Mouse (Mus musculus): ENCODE results near the gene Psmc5. TPM values are rescaled to one million over a fixed set of nuclear protein-coding genes. Genes with fewer than 3 reads are reported as not detected.

Gene Psmc5
- polyA plus RNA-seq, 1 experiment from 2014 or later: 305 TPM

GRCm38 (mm10) chr11:106255174-106255573, 780 bp upstream of the Psmc5 start:
- H3K4me2 ChIP-seq: peak overlapping the region; percentile 97
- H3K36me3 ChIP-seq: peaks cover 49% of the 10 kb centered on the region
- no peaks in the 10 kb centered on the region for H3K27me3 ChIP-seq
- peak overlapping the region; percentile 94 for H3K4me3 ChIP-seq
- H3K9ac ChIP-seq: peak overlapping the region; percentile 92
- peaks cover 24% of the 10 kb centered on the region for H3K4me1 ChIP-seq (replicated peaks)
- 4% methylated on average over 22 of the region's 22 CpGs for WGBS
- peak overlapping the region; percentile 91; the same call in 1 of the 2 replicates for H3K27ac ChIP-seq (replicated peaks)
- no peak for ATAC-seq (ENCODE audit: low FRiP score, low read depth)
- no peaks in the 10 kb centered on the region for H3K9me3 ChIP-seq

GRCm38 (mm10) chr11:106256775-106257174, 821 bp downstream of the Psmc5 start:
- H3K4me2 ChIP-seq: peak overlapping the region; percentile 97
- no peak overlapping the region; the same call in 1 of the 2 replicates for H3K27ac ChIP-seq (replicated peaks)
- no peaks in the 10 kb centered on the region for H3K9me3 ChIP-seq
- H3K36me3 ChIP-seq: peaks cover 46% of the 10 kb centered on the region
- ATAC-seq (ENCODE audit: low FRiP score, low read depth): no peak
- peaks cover 24% of the 10 kb centered on the region for H3K4me1 ChIP-seq (replicated peaks)
- H3K27me3 ChIP-seq: no peaks in the 10 kb centered on the region
- peak overlapping the region; percentile 94 for H3K4me3 ChIP-seq
- peak overlapping the region; percentile 92 for H3K9ac ChIP-seq
- WGBS: 70% methylated on average over 5 of the region's 5 CpGs

- H3K9me3 ChIP-seq: no peaks in the 10 kb centered on the region
- H3K9ac ChIP-seq: no peak overlapping the region
- H3K4me2 ChIP-seq: no peak overlapping the region
- H3K27ac ChIP-seq (replicated peaks): no peak overlapping the region
- H3K27me3 ChIP-seq: no peaks in the 10 kb centered on the region
- H3K36me3 ChIP-seq: peaks cover 65% of the 10 kb centered on the region
- WGBS: 89% methylated on average over 14 of the region's 14 CpGs
- no peak overlapping the region for H3K4me3 ChIP-seq
- ATAC-seq (ENCODE audit: low FRiP score, low read depth): no peak
- peaks cover 14% of the 10 kb centered on the region for H3K4me1 ChIP-seq (replicated peaks)
Observed at GRCm38 (mm10) chr11:106260826-106261450, 5.0 kb downstream of the Psmc5 start.

- H3K9ac ChIP-seq: no peak overlapping the region
- peaks cover 19% of the 10 kb centered on the region for H3K4me1 ChIP-seq (replicated peaks)
- H3K27ac ChIP-seq (replicated peaks): no peak overlapping the region
- no peak overlapping the region for H3K4me3 ChIP-seq
- no peaks in the 10 kb centered on the region for H3K9me3 ChIP-seq
- 91% methylated on average over 9 of the region's 9 CpGs for WGBS
- H3K4me2 ChIP-seq: no peak overlapping the region
- H3K27me3 ChIP-seq: no peaks in the 10 kb centered on the region
- H3K36me3 ChIP-seq: peaks cover 72% of the 10 kb centered on the region
- no peak for ATAC-seq (ENCODE audit: low FRiP score, low read depth)
Observed at GRCm38 (mm10) chr11:106263963-106264362, 8.0 kb downstream of the Psmc5 start.

GRCm38 (mm10) chr11:106264988-106265387, 9.0 kb downstream of the Psmc5 start:
- peaks cover 67% of the 10 kb centered on the region for H3K36me3 ChIP-seq
- H3K4me3 ChIP-seq: no peak overlapping the region
- H3K4me2 ChIP-seq: no peak overlapping the region
- H3K4me1 ChIP-seq (replicated peaks): peaks cover 25% of the 10 kb centered on the region
- H3K27me3 ChIP-seq: no peaks in the 10 kb centered on the region
- 92% methylated on average over 15 of the region's 15 CpGs for WGBS
- no peaks in the 10 kb centered on the region for H3K9me3 ChIP-seq
- no peak for ATAC-seq (ENCODE audit: low FRiP score, low read depth)
- H3K9ac ChIP-seq: no peak overlapping the region
- no peak overlapping the region for H3K27ac ChIP-seq (replicated peaks)

GRCm38 (mm10) chr11:106265570-106265969, 9.6 kb downstream of the Psmc5 start:
- WGBS: 96% methylated on average over 4 of the region's 4 CpGs
- H3K9ac ChIP-seq: no peak overlapping the region
- no peak for ATAC-seq (ENCODE audit: low FRiP score, low read depth)

GRCm38 (mm10) chr11:106266431-106266830, 10.5 kb downstream of the Psmc5 start:
- Histone ChIP-seq H3K9me3 (no peaks in the 10 kb centered on the region), H3K36me3 (peaks cover 57% of the 10 kb centered on the region), H3K9ac (no peak overlapping the region), H3K4me3 (no peak overlapping the region), H3K4me2 (no peak overlapping the region), H3K27me3 (no peaks in the 10 kb centered on the region), H3K27ac (replicated peaks) (no peak overlapping the region), H3K4me1 (replicated peaks) (peaks cover 38% of the 10 kb centered on the region)
- no peak for ATAC-seq (ENCODE audit: low FRiP score, low read depth)
- WGBS: 95% methylated on average over 10 of the region's 10 CpGs

More at GRCm38 (mm10) chr11:106265570-106265969, 9.6 kb downstream of the Psmc5 start:
- Histone ChIP-seq H3K36me3 (peaks cover 65% of the 10 kb centered on the region), H3K4me2 (no peak overlapping the region), H3K4me1 (replicated peaks) (peaks cover 30% of the 10 kb centered on the region), H3K4me3 (no peak overlapping the region), H3K9me3 (no peaks in the 10 kb centered on the region), H3K27ac (replicated peaks) (no peak overlapping the region), H3K27me3 (no peaks in the 10 kb centered on the region)

- no peak overlapping the region for H3K4me3 ChIP-seq
- no peaks in the 10 kb centered on the region for H3K27me3 ChIP-seq
- no peaks in the 10 kb centered on the region for H3K9me3 ChIP-seq
- H3K4me2 ChIP-seq: peak overlapping the region; percentile 9; the same call in 1 of the 2 replicates
- H3K27ac ChIP-seq (replicated peaks): peak overlapping the region; percentile 56
- H3K9ac ChIP-seq: no peak overlapping the region
- WGBS: 59% methylated on average over 15 of the region's 15 CpGs
- H3K36me3 ChIP-seq: peaks cover 47% of the 10 kb centered on the region
- ATAC-seq (ENCODE audit: low FRiP score, low read depth): 0 out of 2 replicates have a peak, but pooled peaks have one; percentile 23
- peaks cover 42% of the 10 kb centered on the region for H3K4me1 ChIP-seq (replicated peaks)
Observed at GRCm38 (mm10) chr11:106267311-106267852, 11.4 kb downstream of the Psmc5 start.

GRCm38 (mm10) chr11:106267871-106268270, 11.9 kb downstream of the Psmc5 start:
- H3K9me3 ChIP-seq: no peaks in the 10 kb centered on the region
- H3K27me3 ChIP-seq: no peaks in the 10 kb centered on the region
- no peak for ATAC-seq (ENCODE audit: low FRiP score, low read depth)
- peak overlapping the region; percentile 9 for H3K4me2 ChIP-seq
- 45% methylated on average over 5 of the region's 5 CpGs for whole genome bisulfite sequencing
- no peak overlapping the region for H3K4me3 ChIP-seq
- no peak overlapping the region for H3K9ac ChIP-seq
- peaks cover 42% of the 10 kb centered on the region for H3K4me1 ChIP-seq (replicated peaks)
- peaks cover 42% of the 10 kb centered on the region for H3K36me3 ChIP-seq
- H3K27ac ChIP-seq (replicated peaks): peak overlapping the region; percentile 56

GRCm38 (mm10) chr11:106268326-106269059, 12.5 kb downstream of the Psmc5 start:
- ATAC-seq (ENCODE audit: low FRiP score, low read depth): no peak
- peak overlapping the region; percentile 56 for H3K27ac ChIP-seq (replicated peaks)
- 30% methylated on average over 8 of the region's 8 CpGs for WGBS

GRCm38 (mm10) chr11:106269060-106269431, 13.1 kb downstream of the Psmc5 start:
- Histone ChIP-seq H3K27me3 (no peaks in the 10 kb centered on the region), H3K4me1 (replicated peaks) (peaks cover 48% of the 10 kb centered on the region), H3K4me3 (no peak overlapping the region), H3K9ac (no peak overlapping the region), H3K4me2 (0 out of 2 replicates have a peak overlapping the region, but pooled peaks have one; percentile 9), H3K36me3 (peaks cover 31% of the 10 kb centered on the region), H3K9me3 (no peaks in the 10 kb centered on the region), H3K27ac (replicated peaks) (peak overlapping the region; percentile 56)
- no peak for ATAC-seq (ENCODE audit: low FRiP score, low read depth)
- 31% methylated on average over 3 of the region's 3 CpGs for WGBS

More at GRCm38 (mm10) chr11:106268326-106269059, 12.5 kb downstream of the Psmc5 start:
- H3K27me3 ChIP-seq: no peaks in the 10 kb centered on the region
- peaks cover 37% of the 10 kb centered on the region for H3K36me3 ChIP-seq
- no peaks in the 10 kb centered on the region for H3K9me3 ChIP-seq
- peaks cover 46% of the 10 kb centered on the region for H3K4me1 ChIP-seq (replicated peaks)
- no peak overlapping the region for H3K4me3 ChIP-seq
- H3K4me2 ChIP-seq: peak overlapping the region; percentile 9; the same call in 1 of the 2 replicates
- 0 out of 2 replicates have a peak overlapping the region, but pooled peaks have one; percentile 20 for H3K9ac ChIP-seq

All from hindbrain, embryonic 15.5 days (tissue).